ENCODE assay signal across 26 mouse cellular contexts in genomic region chr7:140754556-140754955, GRCm38 (mm10). TPM values are rescaled to one million over a fixed set of nuclear protein-coding genes. Genes with fewer than 3 reads are reported as not detected.
A peak's percentile ranks its signal among the peaks of the same experiment; 100 is the strongest.
DNase-seq lines count a peak whose midpoint lies in the region; ATAC-seq and TF ChIP-seq lines count a peak whose summit lies in the region.
"Had no signal": no experiment of that assay in that cellular context is flagged by ENCODE, and none has a peak within 500 bp of the region (broad histone marks: within the 10 kb centered on the region; RNA-seq: fewer than 3 reads in every experiment).

No protein-coding gene starts in this region.

- H3K79me2 ChIP-seq in liver, adult 2 months (ENCODE audit: control insufficient read depth, insufficient read depth, low read length) = 0 out of 2 replicates have a peak, but pooled peaks cover 3% of the 10 kb centered on the region

- peak; percentile 90 for DNase-seq in liver, adult 2 months (ENCODE audit: extremely low read depth, low read depth, low spot score)
- peak; percentile 60 for DNase-seq in adipocyte (ENCODE audit: low spot score)
- no peak for DNase-seq in lung, postnatal 0 days (ENCODE audit: low spot score)
- DNase-seq: adrenal gland, adult 2 months; adrenal gland, adult 8-10 months; adrenal gland, postnatal 10 days; adrenal gland, postnatal 14 days; adrenal gland, postnatal 25 days; adrenal gland, postnatal 36 days; B cell, adult 2 months; cerebellum, adult 11 months; cerebellum, adult 11-12 months; cerebellum, adult 18-20 months; cerebellum, adult 2 months had no signal

- ATAC-seq in liver, embryonic 12.5 days = no peak
- no peak for ATAC-seq in lung, postnatal 0 days
- ATAC-seq: activated CD4-positive, CD25-positive, alpha-beta regulatory T cell, adult 4 months; CD4-positive, CD25-positive, alpha-beta regulatory T cell, adult 4 months; Patski had no signal

- no peaks in the 10 kb centered on the region for H3K27me3 ChIP-seq in liver, adult 2 months (ENCODE audit: control insufficient read depth, insufficient read depth, low read length)
- H3K27me3 ChIP-seq in liver, embryonic 12.5 days (replicated peaks) = no peaks in the 10 kb centered on the region
- H3K27me3 ChIP-seq in lung, postnatal 0 days (replicated peaks; ENCODE audit: insufficient read depth, low read length) = no peaks in the 10 kb centered on the region

- H3K36me3 ChIP-seq in liver, adult 2 months (ENCODE audit: control insufficient read depth, insufficient read depth, low read length) = no peaks in the 10 kb centered on the region
- H3K36me3 ChIP-seq in liver, embryonic 12.5 days = no peaks in the 10 kb centered on the region
- no peaks in the 10 kb centered on the region for H3K36me3 ChIP-seq in lung, postnatal 0 days (ENCODE audit: insufficient read depth, low read length)
- H3K36me3 ChIP-seq: G1E had no signal

- no peak overlapping the region; the same call in 1 of the 2 replicates for H3K27ac ChIP-seq in liver, adult 2 months (replicated peaks; ENCODE audit: insufficient read depth, low read depth, low read length)
- H3K27ac ChIP-seq in liver, embryonic 12.5 days = no peak overlapping the region
- no peak overlapping the region for H3K27ac ChIP-seq in lung, postnatal 0 days (ENCODE audit: low read length)

- peaks cover 17% of the 10 kb centered on the region; the same call in 1 of the 2 replicates for H3K4me1 ChIP-seq in liver, adult 2 months (ENCODE audit: control insufficient read depth, insufficient read depth, low read length)
- no peaks in the 10 kb centered on the region for H3K4me1 ChIP-seq in liver, embryonic 12.5 days
- H3K4me1 ChIP-seq in lung, postnatal 0 days (ENCODE audit: insufficient read depth, low read depth, low read length) = no peaks in the 10 kb centered on the region

- H3K4me3 ChIP-seq in liver, adult 2 months (ENCODE audit: insufficient read depth, low read depth, low read length) = no peak overlapping the region
- H3K4me3 ChIP-seq in liver, embryonic 12.5 days = no peak overlapping the region
- no peak overlapping the region for H3K4me3 ChIP-seq in lung, postnatal 0 days (ENCODE audit: low read depth, low read length)

- no peak for TF ChIP-seq CTCF in liver, adult 2 months (IDR thresholded peaks at IDR 0.05; ENCODE audit: low read depth, low read length)
- no peak for TF ChIP-seq CTCF in lung, postnatal 0 days (IDR thresholded peaks at IDR 0.05)

- TF ChIP-seq EP300 in lung, postnatal 0 days (IDR thresholded peaks at IDR 0.05) = no peak

- no peaks in the 10 kb centered on the region for H3K9me3 ChIP-seq in liver, embryonic 12.5 days (replicated peaks)
- no peaks in the 10 kb centered on the region for H3K9me3 ChIP-seq in lung, postnatal 0 days (ENCODE audit: low read length)
- H3K9me3 ChIP-seq: G1E had no signal

- TF ChIP-seq POLR2A in liver, adult 2 months (IDR thresholded peaks at IDR 0.05; ENCODE audit: extremely low read depth, insufficient read depth, low read length) = no peak

- no peak overlapping the region for H3K4me2 ChIP-seq in liver, embryonic 12.5 days
- no peak overlapping the region for H3K4me2 ChIP-seq in lung, postnatal 0 days (replicated peaks; ENCODE audit: low read depth, low read length)

- H3K9ac ChIP-seq in liver, adult 2 months (ENCODE audit: low read depth, low read length) = no peak overlapping the region
- no peak overlapping the region for H3K9ac ChIP-seq in liver, embryonic 12.5 days
- no peak overlapping the region for H3K9ac ChIP-seq in lung, postnatal 0 days (replicated peaks; ENCODE audit: low read depth)

RNA-seq across cellular contexts. Expression of gene Cyp2e1, which starts 9.0 kb away (rescaled TPM):
- total RNA-seq in liver, adult 2 months (2014; rRNA removed) = 3,097 and 4,003 TPM in 2 replicates
- polyA plus RNA-seq in liver, adult 2 months (2012; rRNA removed) = 2,786 and 2,859 TPM in 2 replicates
- polyA plus RNA-seq in liver, embryonic 12.5 days (2016; fragmentation: Nextera tagmentation; extraction: Ambion mirVana) = not detected in 2 replicates
- 1.5 and 1.9 TPM in 2 replicates for polyA plus RNA-seq in lung, postnatal 0 days (2015; fragmentation: Nextera tagmentation; extraction: Ambion mirVana)
- total RNA-seq: CH12.LX, ES-E14, MEL had no signal
- polyA plus RNA-seq: brain, embryonic 14.5 days; C2C12; G1E; Patski had no signal

RNA-seq across cellular contexts. Expression of gene Syce1, which starts 33.1 kb away (rescaled TPM):
- not detected in 2 replicates for total RNA-seq in liver, adult 2 months (2014; rRNA removed)
- polyA plus RNA-seq in liver, adult 2 months (2012; rRNA removed) = 0.07 TPM in 1 of 2 replicates, not detected in the other
- 0.15 TPM in 1 of 2 replicates, not detected in the other for polyA plus RNA-seq in liver, embryonic 12.5 days (2016; fragmentation: Nextera tagmentation; extraction: Ambion mirVana)
- polyA plus RNA-seq in lung, postnatal 0 days (2015; fragmentation: Nextera tagmentation; extraction: Ambion mirVana) = not detected in 2 replicates
- total RNA-seq: adrenal gland, adult 2 months; adrenal gland, adult 8-10 months; adrenal gland, postnatal 10 days; adrenal gland, postnatal 14 days; adrenal gland, postnatal 25 days; adrenal gland, postnatal 36 days; CH12.LX; G1E; MEL had no signal
- polyA plus RNA-seq: adrenal gland, adult 2 months; C2C12; G1E; Patski had no signal

RNA-seq across cellular contexts. Expression of gene Olfr541, which starts 57.5 kb away (rescaled TPM):
- total RNA-seq in liver, adult 2 months (2014; rRNA removed) = not detected in 2 replicates
- 0.07 TPM in 1 of 2 replicates, not detected in the other for polyA plus RNA-seq in liver, adult 2 months (2012; rRNA removed)
- not detected in 2 replicates for polyA plus RNA-seq in liver, embryonic 12.5 days (2016; fragmentation: Nextera tagmentation; extraction: Ambion mirVana)
- polyA plus RNA-seq in lung, postnatal 0 days (2015; fragmentation: Nextera tagmentation; extraction: Ambion mirVana) = not detected in 2 replicates
- total RNA-seq: adrenal gland, adult 18-20 months; adrenal gland, adult 2 months; adrenal gland, adult 8-10 months; adrenal gland, postnatal 10 days; adrenal gland, postnatal 14 days; adrenal gland, postnatal 25 days; adrenal gland, postnatal 36 days; adrenal gland, postnatal 4 days; CH12.LX; ES-E14; MEL had no signal
- polyA plus RNA-seq: activated CD4-positive, CD25-positive, alpha-beta regulatory T cell, adult 4 months; adrenal gland, adult 2 months; brain, embryonic 14.5 days; C2C12; CD4-positive, CD25-positive, alpha-beta regulatory T cell, adult 4 months; cerebellum, adult 2 months; G1E; Patski had no signal

Comparison
In these comparisons a context has a peak if more than half of its experiments do, and no peak if none do; other contexts are left out.
1. RNA of gene Cyp2e1, which starts 9.0 kb away (polyA plus RNA-seq): 2,786 to 2,859 TPM in liver, adult 2 months; 1.5 to 1.9 TPM in lung, postnatal 0 days and not detected in liver, embryonic 12.5 days; every median in the first group is over 100 times any median in the second.